Mouse (Mus musculus) MEL (cell line): Measurements from ENCODE around the gene Rnf220. TPM values are rescaled to one million over a fixed set of nuclear protein-coding genes. Genes with fewer than 3 reads are reported as not detected.
A peak's percentile ranks its signal among the peaks of the same experiment; 100 is the strongest.

Experiments
- DNase-seq: peaks from one replicate; pipeline ENCODE4 v3.0.0; 2011; ENCODE audit warnings: low read depth, low spot score
- H3K27ac ChIP-seq: 2 replicates; pipeline ENCODE4 v1.5.1; 2012; ENCODE audit warnings: low read depth, mild to moderate bottlenecking, control low read depth, low read length, moderate library complexity; ENCODE audit not compliant: control insufficient read depth
- H3K27me3 ChIP-seq, 2 experiments: fragments of 150-350 bp in 1 of 2; sonication (generic) in 1 of 2; 2 replicates each; pipeline ENCODE4 v1.6.1; 2012; ENCODE audit warnings: low read length in 2 of 2, mild to moderate bottlenecking in 2 of 2, improper control_type of control experiment in 1 of 2, moderate library complexity in 1 of 2; ENCODE audit not compliant: insufficient read depth in 2 of 2, control insufficient read depth in 1 of 2
- H3K36me3 ChIP-seq, 2 experiments: 2 replicates each; pipeline ENCODE4 v1.6.1; 2012 to 2014; ENCODE audit warnings: low read length in 2 of 2, improper control_type of control experiment in 1 of 2, inconsistent platforms in 1 of 2, mild to moderate bottlenecking in 1 of 2; ENCODE audit not compliant: insufficient read depth in 2 of 2, control insufficient read depth in 1 of 2
- H3K4me1 ChIP-seq, 2 experiments: fragments of 150-350 bp in 1 of 2; sonication (generic) in 1 of 2; 2 replicates each; pipeline ENCODE4 v1.6.1; 2012; ENCODE audit warnings: low read length in 2 of 2, improper control_type of control experiment in 1 of 2, mild to moderate bottlenecking in 1 of 2; ENCODE audit not compliant: insufficient read depth in 2 of 2, control insufficient read depth in 1 of 2
- H3K4me3 ChIP-seq, 2 experiments: fragments of 150-350 bp in 1 of 2; sonication (generic) in 1 of 2; 2 replicates each; pipeline ENCODE4 v1.5.1; 2012; ENCODE audit warnings: low read depth in 2 of 2, low read length in 2 of 2, mild to moderate bottlenecking in 2 of 2, moderate library complexity in 2 of 2, control low read depth in 1 of 2, improper control_type of control experiment in 1 of 2; ENCODE audit not compliant: control insufficient read depth in 1 of 2, insufficient read depth in 1 of 2
- H3K79me2 ChIP-seq: 2 replicates; pipeline ENCODE4 v1.6.1; 2012; ENCODE audit warnings: mild to moderate bottlenecking, low read length, moderate library complexity; ENCODE audit not compliant: control insufficient read depth, poor library complexity, insufficient read depth
- H3K9ac ChIP-seq: 2 replicates; pipeline ENCODE4 v1.6.1; 2012; ENCODE audit warnings: low read depth, mild to moderate bottlenecking, control low read depth, low read length, moderate library complexity; ENCODE audit not compliant: control insufficient read depth, poor library complexity, severe bottlenecking
- H3K9me3 ChIP-seq: fragments of 150-350 bp; sonication (generic); replicated peaks from 2 replicates; pipeline ENCODE4 v1.6.1; 2012; ENCODE audit warnings: mild to moderate bottlenecking, low read length, improper control_type of control experiment, moderate library complexity; ENCODE audit not compliant: insufficient read depth
- CHD2 ChIP-seq: IDR thresholded peaks from 2 replicates; pipeline ENCODE4 v1.6.1; 2011; ENCODE audit warnings: low read length, improper control_type of control experiment
- CTCF ChIP-seq, 3 experiments: IDR thresholded peaks in 2 of 3; conservative IDR thresholded peaks in 1 of 3; 2 replicates each; pipeline ENCODE4 v1.5.1; 2011 to 2012; ENCODE audit warnings: low read length in 3 of 3, low read depth in 2 of 3, mild to moderate bottlenecking in 2 of 3, improper control_type of control experiment in 1 of 3, inconsistent platforms in 1 of 3, mixed read lengths in 1 of 3, moderate library complexity in 1 of 3; ENCODE audit not compliant: control insufficient read depth in 1 of 3, insufficient read depth in 1 of 3, poor library complexity in 1 of 3, severe bottlenecking in 1 of 3
- EP300 ChIP-seq, 2 experiments: IDR thresholded peaks; 2 replicates each; pipeline ENCODE4 v1.6.1; 2011; ENCODE audit warnings: improper control_type of control experiment in 2 of 2, low read length in 2 of 2, low read depth in 1 of 2, mild to moderate bottlenecking in 1 of 2
- GABPA ChIP-seq: IDR thresholded peaks from 2 replicates; pipeline ENCODE4 v1.6.1; 2012; ENCODE audit warnings: low read depth, mild to moderate bottlenecking, inconsistent platforms, low read length, improper control_type of control experiment, moderate library complexity
- GATA1 ChIP-seq: IDR thresholded peaks from 2 replicates; pipeline ENCODE4 v1.6.1; 2011; ENCODE audit warnings: low read depth, low read length, improper control_type of control experiment
- JUND ChIP-seq: IDR thresholded peaks from 2 replicates; pipeline ENCODE4 v1.6.1; 2011; ENCODE audit warnings: low read depth, mild to moderate bottlenecking, improper control_type of control experiment, low read length
- KAT2A ChIP-seq: conservative IDR thresholded peaks from 2 replicates; pipeline ENCODE4 v1.6.1; 2012; ENCODE audit warnings: low read depth, low read length, improper control_type of control experiment, inconsistent platforms
- MAFK ChIP-seq: IDR thresholded peaks from 2 replicates; pipeline ENCODE4 v1.6.1; 2011; ENCODE audit warnings: low read depth, mild to moderate bottlenecking, low read length, improper control_type of control experiment, borderline replicate concordance
- MAX ChIP-seq: IDR thresholded peaks from 2 replicates; pipeline ENCODE4 v1.6.1; 2011; ENCODE audit warnings: low read length, improper control_type of control experiment
- MEF2A ChIP-seq: IDR thresholded peaks from 2 replicates; pipeline ENCODE4 v1.6.1; 2014; ENCODE audit warnings: low read depth, mild to moderate bottlenecking, inconsistent platforms, low read length, improper control_type of control experiment; ENCODE audit not compliant: poor library complexity, insufficient replicate concordance, severe bottlenecking; ENCODE audit errors: extremely low read depth
- NELFE ChIP-seq: IDR thresholded peaks from 2 replicates; pipeline ENCODE4 v1.6.1; 2011; ENCODE audit warnings: low read depth, low read length, improper control_type of control experiment
- NRF1 ChIP-seq: IDR thresholded peaks from 2 replicates; pipeline ENCODE4 v1.6.1; 2014; ENCODE audit warnings: low read depth, mild to moderate bottlenecking, inconsistent platforms, low read length, improper control_type of control experiment, moderate library complexity; ENCODE audit not compliant: poor library complexity, insufficient read depth, severe bottlenecking
- POLR2A ChIP-seq, 2 experiments: IDR thresholded peaks; 2 replicates each; pipeline ENCODE4 v1.6.1; 2011 to 2012; ENCODE audit warnings: low read length in 2 of 2, mild to moderate bottlenecking in 2 of 2, control low read depth in 1 of 2, improper control_type of control experiment in 1 of 2, low read depth in 1 of 2, moderate library complexity in 1 of 2; ENCODE audit not compliant: control insufficient read depth in 1 of 2, insufficient read depth in 1 of 2, poor library complexity in 1 of 2
- POLR2AphosphoS5 ChIP-seq: IDR thresholded peaks from 2 replicates; pipeline ENCODE4 v1.6.1; 2012; ENCODE audit warnings: low read depth, borderline replicate concordance, mild to moderate bottlenecking, inconsistent platforms, low read length, moderate library complexity, mixed read lengths
- RCOR1 ChIP-seq: IDR thresholded peaks from 2 replicates; pipeline ENCODE4 v1.6.1; 2012; ENCODE audit warnings: low read depth, mild to moderate bottlenecking, inconsistent platforms, low read length, improper control_type of control experiment
- SIN3A ChIP-seq: IDR thresholded peaks from 2 replicates; pipeline ENCODE4 v1.6.1; 2012; ENCODE audit warnings: low read length, improper control_type of control experiment, inconsistent platforms
- TAL1 ChIP-seq: IDR thresholded peaks from 2 replicates; pipeline ENCODE4 v1.6.1; 2012; ENCODE audit warnings: mild to moderate bottlenecking, inconsistent platforms, low read length, moderate library complexity, mixed read lengths
- TBP ChIP-seq: IDR thresholded peaks from 2 replicates; pipeline ENCODE4 v1.8.0; 2011; ENCODE audit warnings: low read depth, low read length, improper control_type of control experiment
- TCF12 ChIP-seq: IDR thresholded peaks from 2 replicates; pipeline ENCODE4 v1.6.1; 2014; ENCODE audit warnings: low read depth, mild to moderate bottlenecking, inconsistent platforms, low read length, improper control_type of control experiment, moderate library complexity
- USF1 ChIP-seq: IDR thresholded peaks from 2 replicates; pipeline ENCODE4 v1.6.1; 2014; ENCODE audit warnings: low read depth, mild to moderate bottlenecking, inconsistent platforms, low read length, improper control_type of control experiment, moderate library complexity
- USF2 ChIP-seq, 2 experiments: IDR thresholded peaks; 2 replicates each; pipeline ENCODE4 v1.6.1; 2011 to 2012; ENCODE audit warnings: improper control_type of control experiment in 2 of 2, low read length in 2 of 2, borderline replicate concordance in 1 of 2, inconsistent platforms in 1 of 2, low read depth in 1 of 2, mild to moderate bottlenecking in 1 of 2; ENCODE audit not compliant: insufficient read depth in 1 of 2
- ZC3H11A ChIP-seq: IDR thresholded peaks from 2 replicates; pipeline ENCODE4 v1.6.1; 2012; ENCODE audit warnings: low read depth, mild to moderate bottlenecking, inconsistent platforms, low read length, improper control_type of control experiment
- ZKSCAN1 ChIP-seq: IDR thresholded peaks from 2 replicates; pipeline ENCODE4 v1.6.1; 2012; ENCODE audit warnings: low read depth, mild to moderate bottlenecking, inconsistent platforms, low read length, improper control_type of control experiment, moderate library complexity
- ZMIZ1 ChIP-seq: IDR thresholded peaks from 2 replicates; pipeline ENCODE4 v1.6.1; 2012; ENCODE audit warnings: low read depth, mild to moderate bottlenecking, inconsistent platforms, low read length, improper control_type of control experiment, moderate library complexity
- ZNF384 ChIP-seq: IDR thresholded peaks from 2 replicates; pipeline ENCODE4 v1.6.1; 2012; ENCODE audit warnings: low read depth, mild to moderate bottlenecking, inconsistent platforms, low read length, improper control_type of control experiment
- polyA plus RNA-seq, 2 experiments: library from polyadenylated mRNA; stranded (reverse) in 1 of 2; unstranded in 1 of 2; fragments of >175 nt in 1 of 2; fragments of >200 nt in 1 of 2; gene quantifications; 2 replicates each; pipeline versions ENCODE4 v1.2.1 to v1.2.4; 2012; ENCODE audit warnings: low replicate concordance in 2 of 2, low read depth in 1 of 2; ENCODE audit not compliant: insufficient read length in 2 of 2, insufficient read depth in 1 of 2, missing spikeins in 1 of 2
- total RNA-seq: library from RNA; depleted of rRNA; stranded (reverse); fragments of 300-350 nt; gene quantifications from 2 replicates; pipeline ENCODE4 v1.2.3, GENCODE M21; 2012

Rnf220 gene
- total and polyA plus RNA-seq, 3 experiments, result 121 to 201 TPM; not detected in 1

DNA sequence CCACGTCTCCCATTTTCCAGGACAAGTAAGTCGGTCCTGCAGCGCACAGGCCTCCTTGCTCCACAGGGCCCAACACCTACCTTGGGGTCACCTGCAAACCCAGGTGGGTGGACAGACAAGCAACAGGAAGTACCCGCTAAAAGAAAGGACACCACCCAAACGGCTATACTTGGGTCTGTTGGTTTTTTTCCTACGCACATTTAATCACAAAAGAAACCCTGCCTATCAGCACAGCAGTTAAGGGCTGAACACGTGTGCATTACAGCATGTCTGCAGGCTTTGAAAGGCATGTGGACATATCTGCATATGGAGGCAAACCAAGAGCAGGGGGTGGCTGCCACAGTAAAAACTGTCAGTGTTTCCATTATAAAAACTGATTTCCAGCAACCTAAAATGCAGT lies 10.7 kb downstream of the Rnf220 start (continued):
- TF ChIP-seq MEF2A (no peak), ZMIZ1 (no peak), USF1 (peak; percentile 55), ZC3H11A (no peak), POLR2AphosphoS5 (no peak), POLR2A (IDR thresholded peaks at IDR 0.05; ENCODE audit: control insufficient read depth in 1 of 2, insufficient read depth in 1 of 2, low read depth in 1 of 2, low read length in 2 of 2, poor library complexity in 1 of 2) (no peak)
- TF ChIP-seq, all 39 proteins: peak for 6

DNA sequence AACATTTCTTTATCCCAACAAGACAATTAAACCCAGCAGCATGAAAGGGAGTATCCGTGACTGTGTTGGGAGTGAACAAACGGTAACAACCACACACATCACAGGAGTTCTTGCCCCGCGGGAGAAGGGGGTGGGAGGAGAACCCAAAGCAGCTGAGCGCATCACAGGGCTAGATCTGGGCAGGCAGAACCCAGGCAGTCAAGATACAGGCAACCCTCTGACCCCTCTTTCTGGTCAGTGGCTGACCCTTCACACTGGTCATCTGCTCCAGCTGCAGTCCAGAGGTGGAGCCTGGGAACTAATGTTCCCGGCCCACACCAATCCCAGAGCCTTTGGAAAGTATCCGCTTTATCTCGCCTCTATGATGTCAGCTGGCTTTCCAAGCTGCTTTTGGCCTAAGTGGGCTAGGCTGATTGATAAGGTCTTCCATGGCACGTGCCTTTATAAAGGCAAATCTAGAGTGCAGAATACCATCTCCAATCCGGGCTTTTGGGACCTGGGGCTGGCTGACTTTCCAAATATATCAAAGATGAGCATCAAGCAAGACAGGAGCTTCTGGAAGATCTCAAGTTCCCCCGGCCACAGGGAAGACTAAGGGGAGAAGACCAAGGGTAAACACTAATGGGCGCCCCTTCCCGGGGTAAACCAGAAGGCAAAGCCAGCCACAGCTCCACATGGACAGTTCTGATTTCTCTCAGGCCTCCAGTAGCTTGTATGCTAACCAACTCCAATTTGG lies 11.6 kb downstream of the Rnf220 start:
- Histone ChIP-seq H3K4me3 (no peak overlapping the region), H3K9ac (no peak overlapping the region), H3K4me1 (peaks cover 3 to 20% of the 10 kb centered on the region in 2 experiments; a peak in 3 of 4 replicates), H3K27me3 (peaks cover 0 to 4% of the 10 kb centered on the region in 2 experiments; a peak in 1 of 4 replicates), H3K9me3 (no peaks in the 10 kb centered on the region), H3K36me3 (peaks cover 0 to 17% of the 10 kb centered on the region in 2 experiments; a peak in 2 of 4 replicates)
- DNase-seq, result no peak
- TF ChIP-seq GATA1 (no peak), ZNF384 (no peak), NELFE (no peak), KAT2A (no peak), TBP (no peak), USF2 (IDR thresholded peaks at IDR 0.05; ENCODE audit: borderline replicate concordance in 1 of 2, insufficient read depth in 1 of 2, low read depth in 1 of 2, low read length in 2 of 2) (no peak)
- TF ChIP-seq, all 39 proteins: peak for 0
- Histone ChIP-seq H3K79me2 (no peaks in the 10 kb centered on the region), H3K27ac (no peak overlapping the region)

DNA sequence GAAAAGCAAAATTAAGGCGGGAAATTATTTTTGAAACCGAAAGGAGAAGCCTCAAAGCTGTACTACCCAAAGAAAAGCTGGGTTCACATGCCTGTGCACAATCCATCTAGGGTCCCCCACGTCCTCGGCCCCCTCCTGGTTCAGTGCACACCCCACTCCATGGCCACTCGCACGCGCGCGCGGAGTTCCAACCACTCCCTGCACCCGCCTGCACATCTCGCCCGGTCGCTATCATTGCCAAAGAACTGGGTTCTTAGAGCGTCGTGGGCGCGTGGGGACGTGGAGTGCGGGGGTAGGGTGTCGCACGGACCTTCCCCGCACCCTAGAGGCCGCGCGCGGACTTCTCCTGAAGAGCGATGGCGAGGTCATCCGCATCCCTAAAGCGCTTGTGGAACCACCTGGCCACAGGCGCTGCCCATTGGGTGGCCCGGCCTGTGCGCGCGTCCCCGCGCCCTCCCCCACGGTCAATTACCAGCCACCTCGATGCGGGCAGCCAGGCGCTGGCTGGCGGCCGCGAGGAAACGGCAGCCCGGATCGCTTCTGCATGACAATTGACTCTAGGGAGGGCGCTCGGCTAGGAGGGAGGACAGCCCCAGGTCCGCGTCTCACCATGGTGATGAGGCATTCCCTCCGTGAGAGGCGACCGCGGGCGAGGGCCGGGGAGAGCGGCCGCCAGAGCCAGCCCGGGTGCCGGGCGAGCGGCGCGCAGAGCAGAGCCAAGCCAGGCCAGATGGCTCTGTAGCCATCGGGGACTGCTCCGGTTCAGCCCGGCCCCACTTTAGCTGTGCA lies 12.4 kb downstream of the Rnf220 start:
- no peak overlapping the region for H3K9ac ChIP-seq
- DNase-seq, result no peak
- peaks cover 3 to 28% of the 10 kb centered on the region in 2 experiments; a peak in 3 of 4 replicates for H3K4me1 ChIP-seq
- no peak overlapping the region for H3K4me3 ChIP-seq
- no peak overlapping the region for H3K27ac ChIP-seq
- H3K27me3 ChIP-seq, result peaks cover 0 to 3% of the 10 kb centered on the region in 2 experiments; a peak in 1 of 4 replicates
- no peaks in the 10 kb centered on the region for H3K9me3 ChIP-seq
- TF ChIP-seq RCOR1, result no peak
- TF ChIP-seq NELFE, result no peak
- TF ChIP-seq MAX, result no peak
- TF ChIP-seq GATA1, result no peak
- no peak for TF ChIP-seq SIN3A
- TF ChIP-seq TCF12, result no peak
- TF ChIP-seq EP300 (IDR thresholded peaks at IDR 0.05; ENCODE audit: low read depth in 1 of 2, low read length in 2 of 2), result no peak
- TF ChIP-seq JUND, result no peak
- TF ChIP-seq MAFK, result no peak
- TF ChIP-seq CTCF (IDR thresholded peaks at IDR 0.05 in 2 of 3, conservative IDR thresholded peaks at IDR 0.05 in 1 of 3; ENCODE audit: control insufficient read depth in 1 of 3, insufficient read depth in 1 of 3, low read depth in 2 of 3, low read length in 3 of 3, poor library complexity in 1 of 3, severe bottlenecking in 1 of 3), result no peak
- TF ChIP-seq TAL1, result no peak
- TF ChIP-seq USF1, result no peak
- TF ChIP-seq CHD2, result no peak
- TF ChIP-seq GABPA, result no peak
- no peak for TF ChIP-seq ZKSCAN1
- no peak for TF ChIP-seq NRF1
- no peak for TF ChIP-seq POLR2AphosphoS5
- peaks cover 0 to 23% of the 10 kb centered on the region in 2 experiments; a peak in 2 of 4 replicates for H3K36me3 ChIP-seq
- H3K79me2 ChIP-seq, result no peaks in the 10 kb centered on the region
